Mouse (Mus musculus) spleen, postnatal 4 days (tissue): ENCODE results near the gene March10.
A peak's percentile ranks its signal among the peaks of the same experiment; 100 is the strongest.

Source experiments
- DNase-seq, 2 experiments: peaks; one replicate each; pipeline ENCODE4 v3.0.0; 2022; ENCODE audit warnings: low spot score in 2 of 2

March10 gene

DNA sequence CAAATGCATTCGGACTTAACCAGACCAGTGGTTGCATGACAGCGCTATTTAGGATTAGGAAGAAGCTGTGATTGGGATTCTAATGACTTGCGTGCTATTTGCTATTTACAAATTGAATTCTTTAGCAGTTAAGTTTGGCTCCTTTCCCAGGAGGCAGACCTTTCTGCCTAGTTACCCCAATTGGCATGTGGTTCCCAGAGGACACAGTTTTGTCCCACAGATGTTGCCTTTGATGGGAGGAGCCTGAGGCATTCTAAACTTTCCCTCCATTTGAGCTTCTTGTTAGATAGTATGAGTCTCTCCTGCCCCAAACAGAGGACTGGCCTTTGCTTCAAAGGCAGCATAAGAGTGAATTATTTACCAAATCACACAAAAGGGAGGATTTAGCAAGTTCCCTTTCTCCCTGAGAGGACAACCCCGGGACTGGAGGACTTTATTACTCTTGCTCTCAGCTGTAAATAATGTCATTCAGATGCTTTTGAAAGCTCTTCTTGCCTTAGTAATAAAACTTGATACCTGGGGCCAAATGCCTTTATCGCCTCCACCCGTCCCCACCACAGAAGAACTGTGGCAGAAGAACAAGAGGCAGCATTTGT, 48.6 kb downstream of the March10 start:
- no peak for DNase-seq

DNA sequence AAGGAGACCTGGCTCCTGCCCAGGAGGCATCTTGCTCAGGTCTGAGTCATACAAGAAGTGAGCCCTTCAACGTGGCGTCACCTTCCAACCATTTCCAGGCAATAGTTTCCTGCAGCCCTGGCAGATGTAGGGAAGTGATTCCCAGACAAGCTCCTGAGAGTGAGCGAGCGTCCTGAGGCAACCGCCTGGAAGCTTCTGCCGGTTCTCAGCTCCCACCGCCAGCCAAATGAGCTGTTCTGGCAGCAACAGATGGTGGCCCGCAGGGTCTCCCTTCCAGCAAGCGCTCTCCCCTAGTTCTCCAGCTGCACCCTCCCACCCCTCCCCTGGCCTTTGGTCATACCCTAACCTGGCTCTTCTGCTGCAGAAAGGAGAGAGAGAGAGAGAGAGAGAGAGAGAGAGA, 54.2 kb downstream of the March10 start:
- DNase-seq = no peak

DNA sequence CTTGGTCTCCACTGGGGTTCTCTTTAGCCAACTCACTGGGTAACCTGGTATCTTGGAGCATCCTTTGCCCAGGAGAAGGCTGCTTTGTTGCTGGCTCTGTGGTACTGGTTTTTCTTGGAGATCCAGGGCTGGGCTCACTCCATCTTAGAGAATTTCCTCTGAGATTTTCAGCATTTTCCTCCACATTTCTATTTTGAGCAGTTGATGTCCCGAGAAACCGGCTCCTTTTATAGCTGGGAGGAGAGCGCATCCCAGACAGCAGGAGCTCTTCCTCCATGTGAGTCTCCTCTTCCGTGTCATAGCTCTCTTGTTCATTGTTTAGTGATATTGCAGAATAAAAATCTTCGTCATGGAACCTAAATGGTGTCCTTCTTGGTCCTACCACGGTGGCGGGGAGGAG, 66.2 kb downstream of the March10 start:
- DNase-seq = no peak

DNA sequence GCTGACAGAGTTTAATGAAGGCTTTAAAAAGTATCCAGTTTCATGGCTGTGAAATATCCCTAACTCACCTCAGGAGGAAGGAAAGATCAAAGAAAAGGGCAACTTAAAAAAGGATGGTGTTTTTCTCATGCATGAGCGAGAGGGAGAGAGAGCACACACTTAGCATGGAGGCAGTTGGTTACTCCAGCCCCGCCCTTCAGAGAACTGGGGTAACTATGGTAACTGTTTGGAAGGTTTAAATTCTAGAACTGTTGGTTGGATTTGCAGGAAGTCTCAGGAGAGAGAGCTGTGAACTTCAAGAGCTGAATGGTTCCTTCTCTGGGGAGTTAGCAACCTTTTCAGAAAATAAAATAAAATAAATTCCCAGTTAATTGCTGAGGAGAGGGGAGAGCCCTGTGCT, 67.9 kb downstream of the March10 start:
- no peak for DNase-seq

DNA sequence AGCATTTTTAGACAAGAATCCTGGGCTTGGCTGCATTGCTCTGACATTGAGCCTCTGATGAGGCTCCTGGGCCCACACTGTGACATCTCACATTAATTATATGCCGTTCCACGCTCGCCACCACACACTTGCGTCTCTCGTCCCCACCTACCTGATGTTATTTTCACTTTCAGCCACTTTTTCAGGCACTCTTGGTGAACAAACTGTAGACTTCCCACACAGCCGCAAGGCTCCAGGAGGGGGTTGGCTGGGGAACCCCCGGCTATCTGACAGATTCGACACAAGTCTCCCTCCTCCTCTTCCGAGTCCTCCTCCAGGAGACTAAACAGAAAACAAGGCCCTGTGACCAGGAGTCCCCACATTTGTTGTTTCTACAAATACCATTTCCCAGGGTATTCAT, 71.3 kb downstream of the March10 start:
- no peak for DNase-seq

DNA sequence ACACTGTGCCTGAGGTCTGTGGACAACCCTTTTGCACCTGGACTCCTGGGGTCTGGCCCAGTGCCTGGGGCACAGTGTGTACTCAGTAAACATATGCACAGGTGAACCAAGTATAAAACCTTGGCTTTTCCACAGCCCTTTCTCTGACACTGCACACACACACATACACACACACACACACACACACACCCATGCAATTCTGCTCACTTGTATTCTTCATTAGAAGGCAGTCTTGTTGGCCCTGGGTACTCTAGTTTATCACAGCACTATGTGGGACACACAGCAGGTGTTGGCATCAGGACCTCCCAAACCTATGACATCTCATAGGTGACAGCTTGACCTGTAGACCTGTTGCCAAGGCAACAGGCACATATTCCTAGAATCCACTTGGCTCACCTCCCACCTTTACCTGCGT, 80.7 kb downstream of the March10 start:
- DNase-seq = no peak

DNA sequence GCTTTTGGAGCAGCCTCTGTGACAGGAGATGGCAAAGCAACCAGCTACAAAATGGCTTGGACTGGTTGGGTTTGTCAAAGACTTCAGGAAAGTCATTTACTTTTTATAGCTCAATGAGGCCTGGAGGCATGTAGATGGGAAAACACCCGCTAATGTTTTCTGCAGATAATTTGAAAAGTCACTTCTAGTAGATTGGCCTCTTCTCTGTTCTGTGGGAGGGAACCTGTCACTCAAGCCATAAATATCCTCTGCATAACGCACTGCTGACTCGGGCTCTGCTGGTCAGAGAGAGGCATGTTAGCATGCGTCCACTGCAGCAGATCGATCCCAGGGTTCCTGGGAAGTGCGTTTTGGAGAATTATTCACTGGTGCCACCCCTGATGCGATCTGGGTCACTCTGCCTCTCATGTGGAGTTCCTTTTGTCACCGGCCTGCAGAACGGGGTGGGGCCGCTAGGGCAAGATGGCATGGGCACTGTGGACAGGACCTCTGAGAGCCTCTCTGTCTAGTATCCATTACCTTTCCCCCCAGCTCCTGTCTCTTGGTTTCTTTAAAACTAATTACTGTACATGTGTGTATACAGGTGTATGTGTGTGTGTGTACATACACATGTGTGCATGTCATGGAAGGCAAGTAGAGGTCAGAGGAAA, 81.9 kb downstream of the March10 start:
- DNase-seq = no peak

DNA sequence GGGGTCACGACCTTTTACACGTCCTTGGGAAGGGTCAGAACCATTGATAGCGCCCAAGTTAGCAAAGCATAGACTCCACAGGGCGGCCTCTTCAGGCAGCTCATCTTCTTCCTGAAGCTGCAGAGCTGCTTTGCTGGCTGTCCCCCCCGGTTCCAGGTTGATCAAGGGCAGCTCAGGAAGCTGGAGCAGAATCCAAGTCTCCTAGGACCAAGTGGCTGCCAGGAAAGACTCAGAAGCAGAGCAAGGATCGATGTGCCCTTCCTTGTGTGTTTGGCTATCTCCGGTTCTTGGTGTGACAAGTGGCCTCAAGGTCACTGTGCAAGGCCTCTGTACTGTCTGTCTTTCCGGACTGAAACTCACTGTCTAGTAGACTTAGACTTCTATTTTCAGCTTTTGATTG, 82.7 kb downstream of the March10 start:
- DNase-seq = no peak

DNA sequence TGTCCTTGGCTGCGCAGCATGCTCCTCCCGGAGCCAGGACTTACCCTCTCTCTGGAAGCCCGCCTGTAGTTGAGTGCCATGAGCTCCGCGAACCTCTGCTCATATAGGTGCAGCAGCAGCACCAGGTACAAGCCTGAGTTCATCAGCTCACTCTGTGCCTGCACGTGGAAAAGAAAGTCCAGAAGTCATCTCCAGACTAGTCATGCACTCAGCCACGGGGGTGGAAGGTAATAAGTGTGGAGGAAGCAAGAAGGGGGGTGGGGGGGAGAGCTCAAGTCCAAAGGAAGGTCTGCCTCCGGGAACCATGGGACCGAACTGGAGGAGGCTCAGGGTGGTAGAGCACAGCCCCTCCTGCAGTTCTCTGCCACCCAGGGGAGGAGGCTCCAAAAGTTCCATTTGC, 84.7 kb downstream of the March10 start:
- no peak for DNase-seq

DNA sequence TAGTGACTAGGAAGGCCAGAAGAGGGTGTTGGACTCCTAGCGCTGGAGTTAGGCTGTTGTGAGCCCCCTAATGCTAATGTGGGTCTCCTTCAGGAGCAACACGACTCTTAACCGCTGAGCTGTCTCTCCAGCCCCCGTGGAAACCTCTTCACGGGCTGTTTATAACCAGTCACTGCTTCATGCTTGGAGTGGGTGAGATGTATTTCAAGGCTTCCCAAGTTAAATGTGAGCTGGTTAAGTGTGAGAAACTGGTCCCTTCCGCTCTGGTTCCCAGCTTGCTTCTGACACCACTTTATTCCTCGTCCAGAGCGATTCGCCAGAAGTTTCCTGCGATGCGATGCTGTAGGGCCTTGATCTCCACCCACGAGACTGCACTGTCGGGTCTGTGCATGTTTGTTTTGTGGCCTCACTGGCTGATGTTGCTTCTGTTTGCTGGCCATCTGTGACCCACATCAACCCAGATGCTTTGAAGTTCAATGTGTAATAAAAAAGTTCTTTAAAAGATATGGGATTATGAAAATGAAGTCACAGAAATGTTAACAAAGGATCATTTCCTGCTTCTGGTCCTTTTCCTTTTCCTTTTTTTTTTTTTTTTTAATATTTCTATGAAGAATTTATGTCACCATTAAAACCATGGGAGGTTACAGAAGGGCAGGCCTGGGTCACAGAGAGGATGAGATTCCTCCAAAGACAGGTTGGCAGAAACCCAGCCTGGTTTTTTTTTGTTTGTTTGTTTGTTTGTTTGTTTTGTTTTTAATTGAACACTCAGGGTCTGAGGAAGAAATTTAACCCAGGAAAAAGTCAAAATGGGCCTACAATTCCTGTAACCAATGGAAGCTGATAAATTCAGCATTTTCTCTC, 86.8 kb downstream of the March10 start:
- DNase-seq = no peak

DNA sequence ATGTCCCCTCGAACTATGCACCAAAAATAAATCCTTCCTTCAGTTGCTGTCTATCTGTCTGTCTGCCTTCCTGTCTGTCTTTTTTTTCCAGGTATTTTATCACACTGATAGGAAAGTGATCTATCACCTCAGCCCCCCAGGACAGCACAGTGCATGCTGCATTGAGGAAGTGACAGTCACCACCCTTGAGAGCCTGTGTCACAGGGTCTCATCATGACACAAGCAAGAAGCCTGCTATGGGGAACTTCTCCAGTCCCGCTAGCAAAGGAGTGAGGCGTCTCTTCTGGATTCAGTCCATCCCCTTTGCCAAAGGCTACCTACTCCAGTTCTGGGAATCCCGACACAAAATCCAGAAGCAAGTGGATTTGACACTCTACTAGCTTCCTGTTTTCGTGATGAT, 87.7 kb downstream of the March10 start:
- DNase-seq = no peak

DNA sequence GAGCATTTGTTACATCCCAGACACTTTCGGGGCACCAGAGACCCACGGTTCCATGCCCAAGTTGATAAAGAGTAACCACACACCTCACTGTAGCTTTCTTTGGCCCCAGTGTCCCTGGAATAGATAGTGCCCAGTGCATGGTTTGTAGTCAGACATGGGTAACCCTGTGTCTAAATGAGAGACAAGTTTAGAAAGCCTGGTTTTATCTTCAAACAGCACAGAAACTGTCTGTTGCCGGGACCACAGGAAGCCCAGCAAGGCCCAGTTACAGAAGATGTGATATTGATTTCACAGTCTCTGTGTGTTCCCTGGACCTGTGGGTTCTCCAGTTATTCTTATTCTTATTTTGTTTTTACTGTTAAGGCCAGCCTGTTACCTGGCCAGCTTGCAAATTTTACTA, 89.4 kb downstream of the March10 start:
- no peak for DNase-seq

DNA sequence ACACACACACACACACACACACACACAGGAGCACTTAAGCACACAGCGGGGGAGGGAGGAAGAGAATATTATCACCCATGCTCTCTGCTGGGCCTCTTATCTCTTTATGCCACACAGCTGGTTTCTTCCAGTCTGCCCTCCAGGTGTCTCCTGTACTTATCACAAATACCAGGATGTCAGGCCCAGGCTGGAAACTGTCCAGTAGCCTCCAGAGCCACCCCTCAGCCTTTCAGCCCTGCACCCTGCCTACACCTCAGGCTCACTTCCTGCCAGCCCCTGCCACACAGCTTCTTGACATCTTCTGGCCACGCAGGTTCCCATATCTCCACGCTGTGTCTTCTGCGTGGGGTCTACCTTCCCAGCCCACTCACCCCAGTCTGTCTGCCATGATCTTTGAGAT, 90.5 kb downstream of the March10 start:
- peak; percentile 80 to 83 for DNase-seq

DNA sequence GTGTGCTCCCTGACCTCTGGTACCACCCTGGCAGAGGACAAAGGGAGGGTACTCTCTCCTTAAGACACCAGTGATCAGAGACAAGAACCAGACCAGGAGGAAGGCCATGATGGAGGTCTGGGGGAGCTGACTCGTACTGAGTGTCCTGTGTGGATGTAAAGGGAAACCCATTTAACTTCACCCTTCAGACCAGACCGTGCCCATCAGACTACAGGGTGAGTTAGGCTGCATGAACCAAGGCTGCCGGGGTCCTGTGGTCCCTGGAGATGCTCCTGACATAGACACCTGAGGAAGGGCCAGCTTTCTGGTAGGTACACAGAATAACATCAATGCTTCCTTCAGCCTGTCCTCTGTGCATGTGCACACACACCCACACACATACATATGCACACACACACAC, 90.9 kb downstream of the March10 start:
- peak in 1 of 2 experiments; percentile 72 for DNase-seq

DNA sequence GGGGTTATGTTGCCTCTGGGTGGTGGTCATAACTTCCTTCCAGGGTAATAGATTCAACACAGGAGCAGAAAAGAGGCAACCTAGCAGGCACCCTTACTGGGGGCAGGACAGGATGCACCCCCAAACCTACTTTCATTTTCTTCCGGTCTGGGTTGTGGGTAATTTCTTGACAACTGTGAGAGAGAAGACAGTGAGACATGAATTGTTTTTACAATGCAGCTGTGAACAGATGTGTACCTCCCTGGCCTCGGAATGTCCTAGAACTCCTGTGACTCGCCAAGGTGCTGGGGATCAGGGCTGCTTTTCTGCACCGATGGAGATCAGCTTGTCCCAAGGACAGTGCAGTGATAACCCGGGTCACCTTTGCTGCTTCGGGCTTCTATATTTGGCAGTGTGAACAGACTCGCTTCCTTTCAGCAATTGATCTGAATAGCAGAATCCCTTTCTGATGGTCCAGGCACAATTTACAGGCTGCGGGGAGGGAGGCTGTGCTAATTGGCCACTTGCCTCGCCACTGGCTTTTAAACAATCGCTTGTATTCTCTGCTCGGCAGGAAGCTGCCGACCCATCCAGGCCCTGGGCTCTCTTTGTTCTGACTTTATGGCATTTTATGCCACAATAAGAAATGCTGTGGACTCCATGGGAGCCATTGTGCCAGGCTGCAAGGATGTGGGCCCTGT, 92.0 kb downstream of the March10 start:
- DNase-seq = no peak

DNA sequence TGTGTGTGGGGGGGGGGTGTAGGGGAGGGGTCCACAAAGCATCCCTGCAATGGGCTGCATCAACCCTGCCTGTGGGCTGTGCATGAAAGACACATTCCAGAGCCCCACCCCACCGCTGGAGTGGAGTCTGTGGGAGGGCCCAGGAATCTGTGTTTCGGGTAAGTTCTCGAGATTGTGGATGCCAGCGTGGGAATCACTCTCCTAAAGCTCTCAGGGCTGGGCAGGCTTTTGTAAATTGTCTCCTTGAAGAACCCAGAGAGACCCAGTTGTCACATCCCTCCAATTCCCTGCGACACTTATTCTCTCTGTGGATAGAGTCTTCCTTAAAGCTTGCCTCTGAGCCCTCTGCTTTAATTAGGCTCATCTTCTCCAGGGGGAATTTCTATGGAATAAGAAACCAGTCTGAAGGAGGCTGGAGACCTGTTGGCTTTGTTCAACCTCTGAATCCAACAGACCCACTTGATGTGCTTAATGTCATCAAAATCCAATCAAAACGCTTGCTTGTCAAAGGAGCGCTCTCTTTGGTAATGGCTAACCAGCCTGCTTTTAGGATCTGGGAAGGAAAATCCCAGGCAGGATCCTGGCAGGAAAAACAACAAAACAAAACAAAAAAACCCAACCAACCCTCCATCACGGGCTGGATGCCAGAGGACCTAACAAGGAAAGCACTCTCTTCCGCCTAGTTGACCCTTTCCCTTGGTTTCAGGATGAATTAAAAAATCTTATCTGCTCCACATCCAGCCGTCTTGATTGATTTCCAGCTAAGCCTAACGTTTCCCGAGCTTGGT, 92.7 kb downstream of the March10 start:
- no peak for DNase-seq

DNA sequence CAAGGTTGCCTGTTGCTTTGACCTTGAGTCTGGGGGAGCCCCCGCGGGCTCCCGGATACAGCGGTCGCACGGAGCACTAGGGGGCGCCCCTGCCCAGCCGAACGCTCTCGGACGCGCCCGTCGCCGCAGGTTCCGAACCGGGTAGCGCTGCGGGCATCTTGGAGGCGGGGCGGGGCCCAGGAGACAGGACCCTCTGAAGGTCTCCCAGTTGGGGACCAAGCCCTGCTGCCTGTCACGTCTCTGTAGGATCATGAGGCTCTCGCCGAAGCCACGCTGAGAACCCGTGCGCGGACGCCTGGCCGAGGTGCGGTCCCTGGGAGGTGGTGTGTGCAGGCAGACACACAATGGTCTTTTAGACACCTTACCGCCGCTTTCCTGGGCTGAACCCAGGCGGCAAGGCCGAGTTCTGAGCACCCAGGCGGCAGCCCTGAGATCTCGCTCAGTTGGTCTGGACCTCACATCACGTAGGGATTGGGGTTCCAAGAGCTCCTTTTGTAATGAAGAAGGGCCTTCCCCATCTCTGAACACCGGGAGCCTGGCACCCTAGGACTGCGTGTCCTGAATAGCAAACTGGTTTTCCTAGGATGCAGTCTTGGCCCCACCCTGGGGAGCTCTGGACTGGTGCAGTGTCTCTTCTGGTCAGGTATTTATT, 93.5 kb downstream of the March10 start:
- peak; percentile 81 to 94 for DNase-seq

DNA sequence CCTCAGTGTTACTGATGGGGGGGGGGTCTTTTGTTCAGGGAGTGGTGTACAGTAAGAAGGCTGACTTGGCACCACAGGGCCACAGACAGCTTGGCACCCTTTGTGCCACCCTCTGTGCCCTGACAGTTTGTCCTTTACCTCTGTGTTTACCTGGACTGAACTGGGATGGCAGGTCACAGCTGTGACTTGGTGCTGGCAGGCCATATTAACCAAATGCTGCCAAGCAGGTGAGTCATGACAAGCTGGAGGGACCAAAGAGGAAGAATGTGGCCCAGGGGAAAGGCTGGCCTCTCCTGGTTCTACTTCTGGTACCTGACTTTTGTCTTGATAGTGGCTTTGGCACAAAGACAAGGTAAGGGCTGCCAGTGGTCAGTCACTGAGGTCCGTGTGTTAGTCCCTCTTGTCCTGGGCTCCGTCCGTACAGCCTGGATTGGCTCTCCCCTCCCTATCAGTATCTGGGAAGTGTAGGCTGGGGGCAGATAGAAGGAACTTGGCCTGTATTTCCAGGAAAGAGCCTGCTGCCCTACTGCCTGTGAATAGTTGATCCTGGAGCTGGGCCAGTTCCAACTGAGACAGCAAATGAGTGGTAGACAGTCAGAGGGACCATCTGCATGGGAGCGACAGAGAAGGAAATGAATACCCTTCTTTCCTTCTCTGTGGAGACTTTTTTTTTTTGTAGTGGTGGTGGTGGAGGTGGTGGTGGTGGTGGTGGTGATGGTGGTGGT, 94.3 kb downstream of the March10 start:
- no peak for DNase-seq

DNA sequence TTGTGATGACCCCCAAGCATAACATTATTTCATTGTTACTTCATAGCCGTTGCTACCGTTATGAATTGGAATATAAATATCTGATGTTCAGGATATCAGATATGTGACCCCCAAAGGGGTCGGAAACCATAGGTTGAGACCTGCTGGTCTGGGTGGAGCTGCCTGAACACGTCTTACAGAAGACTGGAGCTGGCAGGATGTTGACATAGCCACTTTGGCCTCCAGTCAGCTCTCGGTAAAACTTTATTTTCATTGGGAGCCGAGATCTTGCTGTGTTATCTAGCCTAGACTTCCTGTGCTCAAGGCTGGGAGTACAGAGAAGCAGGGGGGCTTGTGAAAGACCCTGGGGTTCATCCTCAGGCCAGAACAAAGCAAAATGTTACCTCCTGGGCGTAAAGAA, 100.2 kb downstream of the March10 start:
- no peak for DNase-seq

DNA sequence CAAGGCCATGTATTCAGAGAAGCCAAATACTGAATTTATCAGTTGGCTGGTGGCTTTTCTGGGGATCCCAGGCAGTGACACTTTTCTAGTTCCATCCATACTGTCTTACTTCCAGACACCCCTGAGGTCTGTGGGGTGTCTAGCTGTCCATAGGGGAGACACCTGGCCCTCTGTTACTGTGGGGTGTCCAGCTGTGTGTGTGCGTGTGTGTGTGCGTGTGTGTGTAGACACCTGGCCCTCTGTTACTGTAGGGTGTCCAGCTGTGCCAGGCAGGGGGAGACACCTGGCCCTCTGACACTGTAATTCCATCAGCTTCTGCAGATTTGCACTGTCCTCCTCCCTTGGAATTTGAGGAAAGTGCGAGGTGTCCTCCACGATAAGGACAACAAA, 102.6 kb downstream of the March10 start:
- no peak for DNase-seq
